Mouse (Mus musculus) embryo, embryonic 11.5 days (tissue): Measurements from ENCODE around the gene Stam2.

Experiments used
- DNase-seq: peaks from one replicate; pipeline ENCODE4 v3.0.0-alpha.2; 2012; ENCODE audit warnings: low read depth, low spot score

Stam2 gene

GRCm38 (mm10) chr2:52742256-52743158, at the start of gene Stam2:
Stam2 (minus strand) TSS chr2:52742281.
- peak; percentile 77 for DNase-seq

GRCm38 (mm10) chr2:52785106-52785721, 43.1 kb upstream of the Stam2 start:
- DNase-seq = no peak

- no peak for DNase-seq
Measured at GRCm38 (mm10) chr2:52779987-52780386, 37.9 kb upstream of the Stam2 start.

GRCm38 (mm10) chr2:52779381-52779780, 37.3 kb upstream of the Stam2 start:
- no peak for DNase-seq

GRCm38 (mm10) chr2:52777839-52778238, 35.8 kb upstream of the Stam2 start:
- DNase-seq = no peak

- no peak for DNase-seq
Measured at GRCm38 (mm10) chr2:52774373-52774772, 32.3 kb upstream of the Stam2 start.

- DNase-seq = no peak
Measured at GRCm38 (mm10) chr2:52772774-52773393, 30.8 kb upstream of the Stam2 start.

GRCm38 (mm10) chr2:52765130-52765529, 23.0 kb upstream of the Stam2 start:
- no peak for DNase-seq

- no peak for DNase-seq
Measured at GRCm38 (mm10) chr2:52763891-52764290, 21.8 kb upstream of the Stam2 start.

GRCm38 (mm10) chr2:52763040-52763736, 21.1 kb upstream of the Stam2 start:
- peak; percentile 65 for DNase-seq

- no peak for DNase-seq
Measured at GRCm38 (mm10) chr2:52762529-52762928, 20.4 kb upstream of the Stam2 start.

- DNase-seq = peak; percentile 23
Measured at GRCm38 (mm10) chr2:52758627-52759026, 16.5 kb upstream of the Stam2 start.

GRCm38 (mm10) chr2:52756691-52757090, 14.6 kb upstream of the Stam2 start:
- DNase-seq = peak; percentile 29

GRCm38 (mm10) chr2:52753573-52754317, 11.7 kb upstream of the Stam2 start:
- no peak for DNase-seq

- DNase-seq = no peak
Measured at GRCm38 (mm10) chr2:52744099-52744498, 2.0 kb upstream of the Stam2 start.

- peak; percentile 41 for DNase-seq
Measured at GRCm38 (mm10) chr2:52741681-52742255, 313 bp downstream of the Stam2 start.

GRCm38 (mm10) chr2:52740596-52740995, 1.5 kb downstream of the Stam2 start:
- DNase-seq = no peak

- DNase-seq = no peak
Measured at GRCm38 (mm10) chr2:52734504-52734903, 7.6 kb downstream of the Stam2 start.

GRCm38 (mm10) chr2:52733659-52734058, 8.4 kb downstream of the Stam2 start:
- no peak for DNase-seq

GRCm38 (mm10) chr2:52732611-52733010, 9.5 kb downstream of the Stam2 start:
- no peak for DNase-seq

- no peak for DNase-seq
Measured at GRCm38 (mm10) chr2:52732001-52732400, 10.1 kb downstream of the Stam2 start.
